Mouse (Mus musculus): Measurements from ENCODE around the gene Me1. TPM values are rescaled to one million over a fixed set of nuclear protein-coding genes. Genes with fewer than 3 reads are reported as not detected.

Gene Me1
- polyA plus RNA-seq, 1 experiment from 2014 or later, result 10.3 TPM

DNA sequence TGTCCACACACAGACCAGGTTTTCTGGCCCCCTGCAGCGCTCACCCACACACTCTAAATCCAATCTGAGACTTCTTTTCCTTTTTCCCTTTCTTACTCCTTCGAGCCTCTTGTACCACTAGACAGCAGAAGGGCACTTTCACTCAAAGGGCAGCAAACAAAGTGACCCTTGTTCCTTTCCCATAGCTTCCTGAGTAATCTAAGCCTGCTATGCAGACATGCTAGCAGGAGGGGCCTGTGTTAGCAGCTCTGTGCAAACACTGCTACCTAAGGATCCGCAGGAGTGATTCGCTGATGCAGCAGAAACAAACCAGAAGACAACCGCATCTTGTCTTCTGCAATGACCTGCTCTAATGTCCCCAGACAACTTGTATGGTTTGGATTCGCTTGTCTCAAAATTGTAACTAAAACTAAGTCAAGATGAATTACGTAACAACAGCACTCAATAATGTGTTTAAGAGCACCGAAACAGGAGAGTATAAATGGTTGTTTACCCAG, 12.0 kb downstream of the Me1 start:
- H3K27me3 ChIP-seq (ENCODE audit: insufficient read depth, low read length), result no peaks in the 10 kb centered on the region
- DNase-seq (no peak), ATAC-seq (no peak)
- H3K27ac ChIP-seq (ENCODE audit: low read depth), result no peak overlapping the region
- no peaks in the 10 kb centered on the region for H3K36me3 ChIP-seq (replicated peaks; ENCODE audit: insufficient read depth, low read length)
- no peak overlapping the region for H3K4me3 ChIP-seq (ENCODE audit: low read depth, low read length)
- TF ChIP-seq CTCF (IDR thresholded peaks at IDR 0.05; ENCODE audit: low read depth) (no peak), EP300 (IDR thresholded peaks at IDR 0.05; ENCODE audit: low read depth) (no peak)
- no peak overlapping the region for H3K9ac ChIP-seq (replicated peaks)
- 57% methylated on average over 8 of the region's 8 CpGs for WGBS (ENCODE audit: insufficient replicate concordance)
- H3K9me3 ChIP-seq (ENCODE audit: low read length), result no peaks in the 10 kb centered on the region
- no peak overlapping the region for H3K4me2 ChIP-seq (ENCODE audit: low read depth, low read length)
- H3K4me1 ChIP-seq (ENCODE audit: insufficient read depth), result peaks cover 9% of the 10 kb centered on the region

DNA sequence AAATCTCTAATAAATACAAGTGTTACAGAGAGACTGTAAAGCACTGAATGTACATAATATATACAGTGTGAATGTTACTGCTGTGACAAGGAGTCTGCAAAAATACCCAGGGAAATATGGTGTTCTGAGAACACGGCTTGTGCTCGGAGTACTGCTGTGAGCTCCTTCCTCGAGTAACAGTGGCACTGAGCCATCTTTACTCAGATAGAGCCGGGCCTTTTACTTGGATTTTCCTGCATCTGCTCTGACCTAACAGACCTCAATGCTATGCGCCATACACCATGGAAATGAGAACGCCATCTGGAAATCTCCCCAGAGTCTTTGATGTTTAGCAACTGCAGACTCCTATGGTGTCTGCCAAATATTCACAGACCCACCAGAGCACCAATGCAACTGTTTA, 12.9 kb downstream of the Me1 start:
- no peak for TF ChIP-seq EP300 (IDR thresholded peaks at IDR 0.05; ENCODE audit: low read depth)
- TF ChIP-seq CTCF (IDR thresholded peaks at IDR 0.05; ENCODE audit: low read depth), result no peak
- H3K9me3 ChIP-seq (ENCODE audit: low read length), result no peaks in the 10 kb centered on the region
- H3K36me3 ChIP-seq (replicated peaks; ENCODE audit: insufficient read depth, low read length), result no peaks in the 10 kb centered on the region
- peaks cover 9% of the 10 kb centered on the region for H3K4me1 ChIP-seq (ENCODE audit: insufficient read depth)
- no peak for DNase-seq
- no peaks in the 10 kb centered on the region for H3K27me3 ChIP-seq (ENCODE audit: insufficient read depth, low read length)
- ATAC-seq, result no peak
- H3K27ac ChIP-seq (ENCODE audit: low read depth), result no peak overlapping the region
- no peak overlapping the region for H3K4me2 ChIP-seq (ENCODE audit: low read depth, low read length)
- 80% methylated on average over 6 of the region's 6 CpGs for WGBS (ENCODE audit: insufficient replicate concordance)
- H3K9ac ChIP-seq (replicated peaks), result no peak overlapping the region
- H3K4me3 ChIP-seq (ENCODE audit: low read depth, low read length), result no peak overlapping the region

DNA sequence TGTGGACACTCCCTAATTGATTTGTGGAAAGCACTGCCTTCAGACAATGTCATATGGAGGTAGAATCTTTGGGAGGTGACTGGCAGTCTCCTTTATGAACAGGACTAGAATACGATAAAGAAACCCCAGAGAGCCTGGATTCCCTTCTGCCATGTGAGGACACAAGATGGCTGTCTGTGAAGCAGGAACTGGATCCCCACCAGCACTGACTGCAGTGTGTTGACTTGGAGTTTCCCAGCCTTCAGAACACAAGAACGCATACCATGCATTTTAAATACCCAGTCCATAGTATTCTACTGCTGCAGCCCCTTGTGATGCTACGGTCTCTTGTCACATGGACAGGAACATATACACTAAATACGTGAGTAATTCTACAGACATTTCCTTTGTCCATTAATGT, 13.5 kb downstream of the Me1 start:
- Histone ChIP-seq H3K9me3 (ENCODE audit: low read length) (no peaks in the 10 kb centered on the region), H3K4me3 (ENCODE audit: low read depth, low read length) (no peak overlapping the region), H3K36me3 (replicated peaks; ENCODE audit: insufficient read depth, low read length) (no peaks in the 10 kb centered on the region), H3K9ac (replicated peaks) (no peak overlapping the region), H3K4me1 (ENCODE audit: insufficient read depth) (peaks cover 9% of the 10 kb centered on the region), H3K27me3 (ENCODE audit: insufficient read depth, low read length) (no peaks in the 10 kb centered on the region), H3K27ac (ENCODE audit: low read depth) (no peak overlapping the region), H3K4me2 (ENCODE audit: low read depth, low read length) (no peak overlapping the region)
- ATAC-seq, result no peak
- no peak for TF ChIP-seq EP300 (IDR thresholded peaks at IDR 0.05; ENCODE audit: low read depth)
- TF ChIP-seq CTCF (IDR thresholded peaks at IDR 0.05; ENCODE audit: low read depth), result no peak
- no peak for DNase-seq
- WGBS (ENCODE audit: insufficient replicate concordance), result 75% methylated on average over 4 of the region's 4 CpGs

DNA sequence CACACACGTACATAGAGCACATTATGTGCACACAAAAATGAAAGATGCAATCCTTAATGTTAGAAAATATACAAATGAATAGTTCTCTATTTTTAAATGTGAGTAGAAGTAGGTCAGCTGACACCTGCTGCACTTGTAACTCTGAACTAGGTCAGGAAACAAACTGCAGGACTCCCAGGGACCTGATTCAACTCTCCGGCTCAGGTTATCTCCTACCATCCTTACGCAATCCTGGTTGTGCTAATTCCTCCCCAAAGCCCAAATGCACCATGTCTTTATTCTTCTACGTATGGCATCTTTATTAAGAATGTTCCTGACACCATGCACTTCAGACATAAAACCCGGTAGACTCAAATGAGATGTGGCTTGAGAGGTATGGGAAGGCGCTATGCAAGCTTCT, 15.3 kb downstream of the Me1 start:
- Histone ChIP-seq H3K4me2 (ENCODE audit: low read depth, low read length) (no peak overlapping the region), H3K27ac (ENCODE audit: low read depth) (no peak overlapping the region), H3K9me3 (ENCODE audit: low read length) (no peaks in the 10 kb centered on the region), H3K4me1 (ENCODE audit: insufficient read depth) (peaks cover 9% of the 10 kb centered on the region), H3K36me3 (replicated peaks; ENCODE audit: insufficient read depth, low read length) (no peaks in the 10 kb centered on the region), H3K27me3 (ENCODE audit: insufficient read depth, low read length) (no peaks in the 10 kb centered on the region), H3K9ac (replicated peaks) (no peak overlapping the region), H3K4me3 (ENCODE audit: low read depth, low read length) (no peak overlapping the region)
- DNase-seq (no peak), ATAC-seq (peak; percentile 62; the same call in 1 of the 2 replicates)
- 72% methylated on average over 6 of the region's 6 CpGs for WGBS (ENCODE audit: insufficient replicate concordance)
- TF ChIP-seq CTCF (IDR thresholded peaks at IDR 0.05; ENCODE audit: low read depth) (no peak), EP300 (IDR thresholded peaks at IDR 0.05; ENCODE audit: low read depth) (no peak)

DNA sequence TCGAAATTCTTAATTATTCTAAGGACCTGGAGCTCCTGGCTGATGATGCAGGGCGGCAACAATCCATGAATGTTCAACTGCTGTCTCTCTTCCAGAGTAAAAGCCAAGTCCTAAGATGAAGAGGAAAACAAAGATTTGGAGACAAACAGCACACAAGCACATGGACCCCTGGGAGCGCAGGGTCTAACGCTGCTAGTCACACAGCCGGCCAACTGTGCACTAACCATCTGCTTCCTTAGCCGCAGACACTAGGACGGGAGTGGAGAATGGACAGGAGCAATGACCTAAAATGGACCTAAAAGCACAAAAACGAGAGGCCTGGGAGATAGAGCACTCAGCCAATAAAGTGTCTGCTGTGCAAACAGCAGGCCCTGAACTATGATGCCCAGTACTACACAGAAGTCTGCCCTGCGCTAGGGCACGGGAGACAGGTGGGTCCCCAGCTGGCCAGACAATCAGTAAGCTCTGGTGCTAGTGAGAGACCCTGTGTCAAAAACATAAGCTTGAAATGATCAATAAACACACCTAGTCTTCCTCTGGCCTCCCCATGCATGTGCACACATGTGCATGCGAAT, 15.8 kb downstream of the Me1 start:
- ATAC-seq, result peak; percentile 60; the same call in 1 of the 2 replicates
- no peak for TF ChIP-seq CTCF (IDR thresholded peaks at IDR 0.05; ENCODE audit: low read depth)
- no peak for TF ChIP-seq EP300 (IDR thresholded peaks at IDR 0.05; ENCODE audit: low read depth)

DNA sequence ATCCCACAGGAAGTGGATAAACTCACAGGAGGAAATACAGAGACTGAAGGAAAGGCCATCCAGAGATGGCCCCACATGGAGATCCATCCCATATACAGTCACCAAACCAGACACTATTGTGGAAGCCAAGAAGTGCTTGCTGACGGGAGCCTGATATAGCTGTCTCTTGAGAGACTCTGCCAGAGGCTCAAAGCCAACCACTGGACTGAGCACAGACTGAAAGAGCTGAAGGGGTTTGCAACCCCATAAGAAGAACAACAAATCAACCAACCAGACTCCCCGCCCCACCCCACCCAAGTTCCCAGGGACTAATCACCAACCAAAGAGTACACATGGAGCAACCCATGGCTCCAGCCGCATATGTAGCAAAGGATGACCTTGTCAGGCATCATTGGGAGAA, 19.5 kb downstream of the Me1 start:
- no peaks in the 10 kb centered on the region for H3K9me3 ChIP-seq (ENCODE audit: low read length)
- H3K27me3 ChIP-seq (ENCODE audit: insufficient read depth, low read length), result no peaks in the 10 kb centered on the region
- H3K9ac ChIP-seq (replicated peaks), result no peak overlapping the region
- DNase-seq (no peak), ATAC-seq (no peak)
- no peak overlapping the region for H3K4me2 ChIP-seq (ENCODE audit: low read depth, low read length)
- TF ChIP-seq CTCF (IDR thresholded peaks at IDR 0.05; ENCODE audit: low read depth) (no peak), EP300 (IDR thresholded peaks at IDR 0.05; ENCODE audit: low read depth) (no peak)
- no peak overlapping the region for H3K27ac ChIP-seq (ENCODE audit: low read depth)
- H3K4me3 ChIP-seq (ENCODE audit: low read depth, low read length), result no peak overlapping the region
- H3K4me1 ChIP-seq (ENCODE audit: insufficient read depth), result peaks cover 5% of the 10 kb centered on the region; the same call in 1 of the 2 replicates
- no peaks in the 10 kb centered on the region for H3K36me3 ChIP-seq (replicated peaks; ENCODE audit: insufficient read depth, low read length)
- 83% methylated on average over 3 of the region's 3 CpGs for WGBS (ENCODE audit: insufficient replicate concordance)

More for the DNA sequence above, 15.8 kb downstream of the Me1 start:
- no peak for DNase-seq
- no peak overlapping the region for H3K4me3 ChIP-seq (ENCODE audit: low read depth, low read length)
- 79% methylated on average over 11 of the region's 11 CpGs for WGBS (ENCODE audit: insufficient replicate concordance)
- H3K27ac ChIP-seq (ENCODE audit: low read depth), result no peak overlapping the region
- peaks cover 9% of the 10 kb centered on the region for H3K4me1 ChIP-seq (ENCODE audit: insufficient read depth)
- no peak overlapping the region for H3K4me2 ChIP-seq (ENCODE audit: low read depth, low read length)
- no peaks in the 10 kb centered on the region for H3K27me3 ChIP-seq (ENCODE audit: insufficient read depth, low read length)
- no peaks in the 10 kb centered on the region for H3K9me3 ChIP-seq (ENCODE audit: low read length)
- H3K9ac ChIP-seq (replicated peaks), result no peak overlapping the region
- no peaks in the 10 kb centered on the region for H3K36me3 ChIP-seq (replicated peaks; ENCODE audit: insufficient read depth, low read length)

All from liver, postnatal 0 days (tissue).